ENCODE assay signal across 8 mouse cellular contexts in genomic region chr14:34768373-34768772, GRCm38 (mm10). TPM values are rescaled to one million over a fixed set of nuclear protein-coding genes. Genes with fewer than 3 reads are reported as not detected.
DNase-seq lines count a peak whose midpoint lies in the region; ATAC-seq and TF ChIP-seq lines count a peak whose summit lies in the region.

No protein-coding gene starts in this region.

- H3K36me3 ChIP-seq in MEL (ENCODE audit: control insufficient read depth in 1 of 2, insufficient read depth in 2 of 2, low read length in 2 of 2): peaks cover 0 to 11% of the 10 kb centered on the region in 2 experiments; a peak in 2 of 4 replicates
- H3K36me3 ChIP-seq in forebrain, postnatal 0 days (ENCODE audit: insufficient read depth): no peaks in the 10 kb centered on the region
- no peaks in the 10 kb centered on the region for H3K36me3 ChIP-seq in lung, embryonic 15.5 days

- TF ChIP-seq POLR2A in MEL (IDR thresholded peaks at IDR 0.05; ENCODE audit: control insufficient read depth in 1 of 2, insufficient read depth in 1 of 2, low read depth in 1 of 2, low read length in 2 of 2, poor library complexity in 1 of 2): no peak; a peak in 1 of 4 replicates
- no peak for TF ChIP-seq POLR2A in cerebellum, adult 2 months (IDR thresholded peaks at IDR 0.05; ENCODE audit: borderline replicate concordance, insufficient read depth, low read length)

- peak overlapping the region; percentile 69 to 82 for H3K4me3 ChIP-seq in MEL (ENCODE audit: control insufficient read depth in 1 of 2, insufficient read depth in 1 of 2, low read depth in 2 of 2, low read length in 2 of 2)
- peak overlapping the region; percentile 29 for H3K4me3 ChIP-seq in cerebellum, adult 2 months (replicated peaks; ENCODE audit: insufficient read depth, low read depth, low read length)
- H3K4me3 ChIP-seq in forebrain, postnatal 0 days (ENCODE audit: low read depth, low read length): peak overlapping the region; percentile 54; the same call in 1 of the 2 replicates
- H3K4me3 ChIP-seq in lung, embryonic 15.5 days: peak overlapping the region; percentile 40

- H3K9me3 ChIP-seq in MEL (replicated peaks; ENCODE audit: insufficient read depth, low read length): no peaks in the 10 kb centered on the region
- H3K9me3 ChIP-seq in forebrain, postnatal 0 days (ENCODE audit: low read length): no peaks in the 10 kb centered on the region
- H3K9me3 ChIP-seq in lung, embryonic 15.5 days: no peaks in the 10 kb centered on the region

- H3K9ac ChIP-seq in MEL (ENCODE audit: control insufficient read depth, low read depth, low read length, poor library complexity, severe bottlenecking): peak overlapping the region; percentile 94
- H3K9ac ChIP-seq in forebrain, postnatal 0 days: no peak overlapping the region
- no peak overlapping the region for H3K9ac ChIP-seq in lung, embryonic 15.5 days

- 2% methylated on average over 10 of the region's 10 CpGs for WGBS in cerebellum, adult 2 months
- under 1% methylated on average over 10 of the region's 10 CpGs for WGBS in forebrain, postnatal 0 days
- WGBS in lung, embryonic 15.5 days: 1% methylated on average over 10 of the region's 10 CpGs

- TF ChIP-seq CTCF in MEL (IDR thresholded peaks at IDR 0.05 in 2 of 3, conservative IDR thresholded peaks at IDR 0.05 in 1 of 3; ENCODE audit: control insufficient read depth in 1 of 3, insufficient read depth in 1 of 3, low read depth in 2 of 3, low read length in 3 of 3, poor library complexity in 1 of 3, severe bottlenecking in 1 of 3): no peak
- TF ChIP-seq CTCF in cerebellum, adult 2 months (IDR thresholded peaks at IDR 0.05; ENCODE audit: borderline replicate concordance, insufficient read depth, low read depth, low read length): no peak
- no peak for TF ChIP-seq CTCF in forebrain, postnatal 0 days (IDR thresholded peaks at IDR 0.05; ENCODE audit: low read depth)

- no peak for TF ChIP-seq RAD21 in MEL (IDR thresholded peaks at IDR 0.05; ENCODE audit: low read depth, low read length)

- peak overlapping the region; percentile 95 for H3K4me2 ChIP-seq in forebrain, postnatal 0 days (ENCODE audit: low read depth)
- H3K4me2 ChIP-seq in lung, embryonic 15.5 days: peak overlapping the region; percentile 95

- peak; percentile 93 for DNase-seq in MEL (ENCODE audit: low read depth, low spot score)
- DNase-seq in cerebellum, adult 2 months: peak; percentile 41 to 47
- peak; percentile 39 for DNase-seq in forebrain, postnatal 0 days
- peak; percentile 84 for DNase-seq in heart, postnatal 4 days
- DNase-seq in layer of hippocampus, adult 8-10 months (ENCODE audit: low spot score in 2 of 2): peak; percentile 26 to 44
- peak; percentile 61 for DNase-seq in ovary, adult 18-20 months (ENCODE audit: low spot score)
- peak; percentile 38 for DNase-seq in thymus, postnatal 0 days (ENCODE audit: low spot score)

- peaks cover 0 to 22% of the 10 kb centered on the region in 2 experiments; a peak in 3 of 4 replicates for H3K4me1 ChIP-seq in MEL (ENCODE audit: control insufficient read depth in 1 of 2, insufficient read depth in 2 of 2, low read length in 2 of 2)
- no peaks in the 10 kb centered on the region for H3K4me1 ChIP-seq in cerebellum, adult 2 months (ENCODE audit: control insufficient read depth, insufficient read depth, low read length)
- no peaks in the 10 kb centered on the region for H3K4me1 ChIP-seq in forebrain, postnatal 0 days (ENCODE audit: insufficient read depth)
- peaks cover 13% of the 10 kb centered on the region for H3K4me1 ChIP-seq in lung, embryonic 15.5 days

- no peaks in the 10 kb centered on the region for H3K27me3 ChIP-seq in MEL (ENCODE audit: control insufficient read depth in 1 of 2, insufficient read depth in 2 of 2, low read length in 2 of 2)
- H3K27me3 ChIP-seq in cerebellum, adult 2 months (ENCODE audit: control insufficient read depth, insufficient read depth, low read length): no peaks in the 10 kb centered on the region
- H3K27me3 ChIP-seq in forebrain, postnatal 0 days (ENCODE audit: insufficient read depth, low read length): no peaks in the 10 kb centered on the region
- peaks cover 21% of the 10 kb centered on the region for H3K27me3 ChIP-seq in lung, embryonic 15.5 days

- peak overlapping the region; percentile 94 for H3K27ac ChIP-seq in MEL (ENCODE audit: control insufficient read depth, low read depth, low read length)
- H3K27ac ChIP-seq in cerebellum, adult 2 months (ENCODE audit: insufficient read depth, low read length): no peak overlapping the region
- H3K27ac ChIP-seq in forebrain, postnatal 0 days (ENCODE audit: low read depth, low read length): no peak overlapping the region
- H3K27ac ChIP-seq in lung, embryonic 15.5 days: no peak overlapping the region

- peak; percentile 45 for ATAC-seq in forebrain, postnatal 0 days
- ATAC-seq in lung, embryonic 15.5 days (ENCODE audit: borderline replicate concordance, extremely low read depth, low FRiP score, low TSS enrichment): peak; percentile 53; the same call in 1 of the 2 replicates

- H3K79me2 ChIP-seq in MEL (ENCODE audit: control insufficient read depth, insufficient read depth, low read length, poor library complexity): peaks cover 5% of the 10 kb centered on the region; the same call in 1 of the 2 replicates

- no peak for TF ChIP-seq EP300 in MEL (IDR thresholded peaks at IDR 0.05; ENCODE audit: low read depth in 1 of 2, low read length in 2 of 2)

TF ChIP-seq in MEL, 35 proteins besides CTCF, POLR2A, EP300 and RAD21 (continues in another document):
- TF ChIP-seq CHD1 (IDR thresholded peaks at IDR 0.05; ENCODE audit: low read depth, low read length): no peak
- TF ChIP-seq MYC (IDR thresholded peaks at IDR 0.05; ENCODE audit: low read depth, low read length): no peak
- peak; percentile 67; the same call in 1 of the 2 replicates for TF ChIP-seq ZMIZ1 (IDR thresholded peaks at IDR 0.05; ENCODE audit: low read depth, low read length)
- TF ChIP-seq HCFC1 (IDR thresholded peaks at IDR 0.05; ENCODE audit: low read depth, low read length): peak; percentile 47; the same call in 1 of the 2 replicates
- TF ChIP-seq ZNF384 (IDR thresholded peaks at IDR 0.05; ENCODE audit: low read depth, low read length): no peak
- TF ChIP-seq MYB (IDR thresholded peaks at IDR 0.05; ENCODE audit: low read depth, low read length): 0 out of 2 replicates have a peak, but pooled peaks have one; percentile 6
- peak; percentile 68 for TF ChIP-seq MAZ (IDR thresholded peaks at IDR 0.05; ENCODE audit: low read depth, low read length)
- TF ChIP-seq JUND (IDR thresholded peaks at IDR 0.05; ENCODE audit: low read depth, low read length): no peak
- TF ChIP-seq NRF1 (IDR thresholded peaks at IDR 0.05; ENCODE audit: insufficient read depth, low read depth, low read length, poor library complexity, severe bottlenecking): peak; percentile 28; the same call in 1 of the 2 replicates
- TF ChIP-seq BHLHE40 (IDR thresholded peaks at IDR 0.05; ENCODE audit: borderline replicate concordance, low read depth, low read length): no peak
- 0 out of 2 replicates have a peak, but pooled peaks have one; percentile 16 for TF ChIP-seq USF1 (IDR thresholded peaks at IDR 0.05; ENCODE audit: low read depth, low read length)
- TF ChIP-seq UBTF (IDR thresholded peaks at IDR 0.05; ENCODE audit: borderline replicate concordance, insufficient read depth, low read depth, low read length): no peak
- TF ChIP-seq TAL1 (IDR thresholded peaks at IDR 0.05; ENCODE audit: low read length): no peak
- TF ChIP-seq ETS1 (IDR thresholded peaks at IDR 0.05; ENCODE audit: low read depth, low read length): 0 out of 2 replicates have a peak, but pooled peaks have one; percentile 11
- no peak for TF ChIP-seq E2F4 (IDR thresholded peaks at IDR 0.05; ENCODE audit: borderline replicate concordance, low read depth, low read length)
- TF ChIP-seq USF2 (IDR thresholded peaks at IDR 0.05; ENCODE audit: borderline replicate concordance in 1 of 2, insufficient read depth in 1 of 2, low read depth in 1 of 2, low read length in 2 of 2): no peak
- 0 out of 2 replicates have a peak, but pooled peaks have one; percentile 2 for TF ChIP-seq SMC3 (IDR thresholded peaks at IDR 0.05; ENCODE audit: low read depth, low read length)
- TF ChIP-seq SIN3A (IDR thresholded peaks at IDR 0.05; ENCODE audit: low read length): 0 out of 2 replicates have a peak, but pooled peaks have one; percentile 26
- no peak for TF ChIP-seq ZKSCAN1 (IDR thresholded peaks at IDR 0.05; ENCODE audit: low read depth, low read length)
- TF ChIP-seq GATA1 (IDR thresholded peaks at IDR 0.05; ENCODE audit: low read depth, low read length): no peak
- TF ChIP-seq POLR2AphosphoS5 (IDR thresholded peaks at IDR 0.05; ENCODE audit: borderline replicate concordance, low read depth, low read length): no peak
- no peak for TF ChIP-seq MEF2A (IDR thresholded peaks at IDR 0.05; ENCODE audit: extremely low read depth, insufficient replicate concordance, low read depth, low read length, poor library complexity, severe bottlenecking)
- 0 out of 2 replicates have a peak, but pooled peaks have one; percentile 44 for TF ChIP-seq ELF1 (IDR thresholded peaks at IDR 0.05; ENCODE audit: low read depth, low read length)
- TF ChIP-seq POLR2AphosphoS2 (IDR thresholded peaks at IDR 0.05; ENCODE audit: low read length): peak; percentile 69; the same call in 1 of the 2 replicates
- TF ChIP-seq TBP (IDR thresholded peaks at IDR 0.05; ENCODE audit: low read depth, low read length): 0 out of 2 replicates have a peak, but pooled peaks have one; percentile 13
- no peak for TF ChIP-seq MXI1 (IDR thresholded peaks at IDR 0.05; ENCODE audit: low read depth, low read length)
- TF ChIP-seq GABPA (IDR thresholded peaks at IDR 0.05; ENCODE audit: low read depth, low read length): no peak
- TF ChIP-seq RCOR1 (IDR thresholded peaks at IDR 0.05; ENCODE audit: low read depth, low read length): no peak
- TF ChIP-seq CHD2 (IDR thresholded peaks at IDR 0.05; ENCODE audit: low read length): 0 out of 2 replicates have a peak, but pooled peaks have one; percentile 25

RNA-seq across cellular contexts. Expression of gene Grid1, which starts 51.5 kb away (rescaled TPM):
- not detected in 2 replicates for total RNA-seq in MEL (2012; rRNA removed)
- polyA plus RNA-seq in MEL (2012; ENCODE audit: insufficient read depth in 1 of 2, insufficient read length in 2 of 2, low read depth in 1 of 2, low replicate concordance in 2 of 2, missing spikeins in 1 of 2): not detected
- polyA plus RNA-seq in cerebellum, adult 2 months (2012; rRNA removed): 13.0 and 13.3 TPM in 2 replicates
- 22.2 and 28.3 TPM in 2 replicates for total RNA-seq in forebrain, postnatal 0 days (2014; rRNA removed)
- 3.3 and 9.2 TPM in 2 replicates for polyA plus RNA-seq in forebrain, postnatal 0 days (2015; fragmentation: Nextera tagmentation; extraction: Ambion mirVana)
- under 1 TPM; 0.09 to 0.24 TPM for total RNA-seq in heart, postnatal 4 days (2021)
- total RNA-seq in layer of hippocampus, adult 8-10 months (2022): 10 to 100 TPM; 50.8 to 58.6 (median 55.0) TPM
- polyA plus RNA-seq in lung, embryonic 15.5 days (2015; fragmentation: Nextera tagmentation; extraction: Ambion mirVana): 0.19 and 0.40 TPM in 2 replicates
- polyA plus RNA-seq in thymus, postnatal 0 days (2015; fragmentation: Nextera tagmentation; extraction: Ambion mirVana): 0.05 and 0.08 TPM in 2 replicates

Comparison
In these comparisons a context has a peak if more than half of its experiments do, and no peak if none do; other contexts are left out.
1. DNase-seq: peak in every context shown above with its lines; median percentile 93 in MEL; 84 in heart, postnatal 4 days; 61 in ovary, adult 18-20 months; 44 in cerebellum, adult 2 months; 39 in forebrain, postnatal 0 days; 38 in thymus, postnatal 0 days; 35 in layer of hippocampus, adult 8-10 months.